Mouse (Mus musculus) limb, embryonic 11.5 days (tissue): Measurements from ENCODE around the gene Fam53b. TPM values are rescaled to one million over a fixed set of nuclear protein-coding genes. Genes with fewer than 3 reads are reported as not detected.

ENCODE experiments used
- ATAC-seq: fragments of 200-750 bp; cut with Nextera tagmentation; 2 replicates; pipeline ENCODE4 v1.8.0; 2017; ENCODE audit warnings: low read depth; ENCODE audit not compliant: insufficient number of reproducible peaks, low FRiP score, low TSS enrichment
- DNase-seq: peaks from one replicate; pipeline ENCODE4 v3.0.0-alpha.2; 2015; ENCODE audit warnings: low spot score
- H3K27ac ChIP-seq: fragments of 300-500 bp; sonication (generic); replicated peaks from 2 replicates; pipeline ENCODE4 v1.5.1; 2014; ENCODE audit warnings: low read depth, mild to moderate bottlenecking, low read length
- H3K27me3 ChIP-seq: fragments of 300-500 bp; sonication (generic); 2 replicates; pipeline ENCODE4 v1.6.1; 2014; ENCODE audit warnings: mild to moderate bottlenecking, low read length, mixed read lengths; ENCODE audit not compliant: control insufficient read depth, insufficient read depth
- H3K36me3 ChIP-seq: fragments of 300-500 bp; sonication (generic); 2 replicates; pipeline ENCODE4 v1.6.1; 2014; ENCODE audit warnings: mild to moderate bottlenecking, low read length, moderate library complexity, mixed read lengths; ENCODE audit not compliant: control insufficient read depth, insufficient read depth
- H3K4me1 ChIP-seq: fragments of 300-500 bp; sonication (generic); 2 replicates; pipeline ENCODE4 v1.6.1; 2014; ENCODE audit warnings: low read length, mixed read lengths; ENCODE audit not compliant: control insufficient read depth, insufficient read depth
- H3K4me2 ChIP-seq: fragments of 300-500 bp; sonication (generic); 2 replicates; pipeline ENCODE4 v1.6.1; 2014; ENCODE audit warnings: low read depth, mild to moderate bottlenecking, moderate library complexity; ENCODE audit not compliant: severe bottlenecking
- H3K4me3 ChIP-seq: fragments of 300-500 bp; sonication (generic); 2 replicates; pipeline ENCODE4 v1.5.1; 2014; ENCODE audit warnings: low read depth, low read length
- H3K9ac ChIP-seq: fragments of 300-500 bp; sonication (generic); 2 replicates; pipeline ENCODE4 v1.6.1; 2014; ENCODE audit warnings: mild to moderate bottlenecking, low read length
- H3K9me3 ChIP-seq: fragments of 300-500 bp; sonication (generic); 2 replicates; pipeline ENCODE4 v1.6.1; 2016; ENCODE audit warnings: low read length; ENCODE audit not compliant: control insufficient read depth
- WGBS: fragments of 180-500 bp; shearing (Covaris S2); extraction: QIAGEN DNeasy Blood & Tissue Kit; methylation state at CpG from one replicate; pipeline ENCODE4 v1.1.7; 2014; 5-methylcytosine and 5-hydroxymethylcytosine counted together
- polyA plus RNA-seq: library from polyadenylated mRNA; unstranded; fragments of >200 nt; fragmentation: Nextera tagmentation; extraction: Ambion mirVana; gene quantifications from 2 replicates; pipeline ENCODE4 v1.2.1, GENCODE M21; 2014

Fam53b gene
- polyA plus RNA-seq, 1 experiment from 2014 or later = 23.8 TPM

DNA sequence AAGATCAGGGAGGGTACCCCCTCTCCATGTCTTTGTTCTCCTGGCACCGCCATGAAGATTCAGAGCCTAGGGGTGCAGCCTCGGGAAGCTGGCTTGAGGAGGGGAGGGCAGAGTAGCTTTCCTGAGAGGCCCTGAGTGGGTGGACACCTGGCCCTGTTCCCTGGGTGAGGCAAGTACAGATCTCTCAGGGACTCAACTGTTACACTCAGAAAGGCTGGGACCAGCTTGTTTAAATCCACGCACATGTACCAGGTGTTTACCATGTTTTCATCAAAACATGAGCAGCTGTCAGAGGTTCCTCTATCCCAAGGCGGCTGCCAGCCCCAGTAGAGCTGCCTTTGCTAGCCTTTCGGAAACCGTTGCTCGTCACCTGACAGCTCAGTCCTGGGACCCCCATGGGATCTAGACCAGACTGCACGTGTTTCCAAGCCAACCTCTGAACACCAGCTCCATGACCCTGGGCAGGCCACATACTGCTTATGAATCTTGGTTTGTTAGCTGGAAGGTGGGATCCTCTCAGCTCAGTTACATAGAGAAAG lies 116.4 kb downstream of the Fam53b start:
- 82% methylated on average over 8 of the region's 8 CpGs for WGBS
- Histone ChIP-seq H3K27me3 (no peaks in the 10 kb centered on the region), H3K9ac (no peak overlapping the region), H3K27ac (no peak overlapping the region), H3K9me3 (no peaks in the 10 kb centered on the region), H3K4me1 (0 out of 2 replicates have a peak, but pooled peaks cover 5% of the 10 kb centered on the region), H3K4me3 (no peak overlapping the region), H3K4me2 (no peak overlapping the region), H3K36me3 (no peaks in the 10 kb centered on the region)
- ATAC-seq (no peak), DNase-seq (no peak)

DNA sequence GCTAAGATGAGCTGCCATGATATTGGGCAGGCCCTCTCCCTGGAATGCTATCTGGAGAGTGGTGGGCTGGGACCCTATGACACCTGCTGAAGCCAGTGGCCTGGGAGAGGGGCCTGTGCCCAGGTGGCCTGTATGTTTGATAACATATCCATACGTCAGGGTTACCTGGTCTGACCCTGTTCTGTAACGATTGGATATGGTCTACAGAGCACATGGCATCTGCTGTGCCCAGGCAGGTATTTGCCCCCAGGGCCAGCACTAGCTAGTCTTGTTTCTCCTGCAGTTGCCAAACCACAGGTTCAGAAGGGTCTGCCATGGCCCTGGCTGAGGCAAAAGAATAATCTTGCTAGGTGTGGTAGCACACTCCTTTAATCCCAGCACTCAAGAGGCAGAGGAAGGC lies 120.1 kb downstream of the Fam53b start:
- Histone ChIP-seq H3K27me3 (no peaks in the 10 kb centered on the region), H3K27ac (no peak overlapping the region), H3K4me3 (no peak overlapping the region), H3K9me3 (no peaks in the 10 kb centered on the region), H3K9ac (no peak overlapping the region), H3K4me1 (0 out of 2 replicates have a peak, but pooled peaks cover under 1% of the 10 kb centered on the region), H3K4me2 (no peak overlapping the region), H3K36me3 (no peaks in the 10 kb centered on the region)
- ATAC-seq (no peak), DNase-seq (no peak)
- WGBS = 89% methylated on average over 2 of the region's 2 CpGs

DNA sequence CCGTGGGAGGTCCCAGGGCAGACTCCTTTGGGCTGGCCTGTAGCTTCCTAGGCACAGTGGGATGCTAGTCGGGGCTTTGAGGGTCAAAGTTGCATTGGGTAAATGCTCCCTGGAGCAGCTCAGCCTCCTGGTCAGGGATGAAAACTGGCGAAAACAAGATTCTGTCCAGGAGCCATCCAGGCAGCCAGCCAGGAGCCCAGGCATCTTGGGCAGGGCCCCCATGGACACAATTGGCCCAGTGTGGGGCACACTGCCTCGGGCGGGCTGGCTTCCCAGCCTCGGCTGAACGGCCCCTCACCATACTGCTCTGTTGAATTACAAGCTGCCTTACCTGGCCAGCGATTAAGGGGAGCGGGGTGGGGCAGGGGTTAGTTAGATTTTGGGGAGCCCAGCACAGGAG lies 121.0 kb downstream of the Fam53b start:
- DNase-seq = no peak
- no peak overlapping the region for H3K4me2 ChIP-seq
- no peak overlapping the region for H3K27ac ChIP-seq
- H3K36me3 ChIP-seq = no peaks in the 10 kb centered on the region
- no peak for ATAC-seq
- H3K27me3 ChIP-seq = no peaks in the 10 kb centered on the region
- H3K9ac ChIP-seq = no peak overlapping the region
- H3K4me1 ChIP-seq = 0 out of 2 replicates have a peak, but pooled peaks cover 3% of the 10 kb centered on the region
- H3K9me3 ChIP-seq = no peaks in the 10 kb centered on the region
- WGBS = 80% methylated on average over 9 of the region's 9 CpGs
- no peak overlapping the region for H3K4me3 ChIP-seq

GRCm38 (mm10) chr7:132690716-132691472 lies 122.8 kb downstream of the Fam53b start:
- Histone ChIP-seq H3K4me1 (0 out of 2 replicates have a peak, but pooled peaks cover 3% of the 10 kb centered on the region), H3K27ac (no peak overlapping the region)
- 89% methylated on average over 14 of the region's 14 CpGs for WGBS

DNA sequence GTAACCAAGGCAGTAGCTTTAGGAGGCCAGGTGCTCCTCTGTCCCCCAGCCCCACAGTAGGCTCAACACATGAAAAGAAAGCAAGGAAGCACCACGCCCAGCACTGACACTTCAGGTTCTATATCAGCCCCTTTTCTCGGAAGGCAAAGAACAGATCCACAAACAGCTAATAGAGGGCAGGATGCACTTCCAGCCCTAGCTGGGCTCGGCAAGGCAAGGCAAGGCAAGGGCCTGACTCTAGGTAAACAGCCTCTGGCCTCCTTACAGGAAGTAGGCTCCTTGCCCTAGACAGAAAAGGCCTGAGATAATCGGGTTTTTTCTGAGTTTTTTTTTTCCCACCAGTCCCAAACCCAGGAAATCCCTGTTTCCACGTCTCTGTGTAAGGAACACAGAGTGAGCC lies 124.0 kb downstream of the Fam53b start:
- H3K4me3 ChIP-seq = no peak overlapping the region

More at GRCm38 (mm10) chr7:132690716-132691472, 122.8 kb downstream of the Fam53b start:
- no peak overlapping the region for H3K4me2 ChIP-seq
- H3K27me3 ChIP-seq = no peaks in the 10 kb centered on the region
- no peak overlapping the region for H3K4me3 ChIP-seq
- no peaks in the 10 kb centered on the region for H3K9me3 ChIP-seq
- H3K9ac ChIP-seq = no peak overlapping the region
- H3K36me3 ChIP-seq = no peaks in the 10 kb centered on the region
- ATAC-seq = no peak
- no peak for DNase-seq

DNA sequence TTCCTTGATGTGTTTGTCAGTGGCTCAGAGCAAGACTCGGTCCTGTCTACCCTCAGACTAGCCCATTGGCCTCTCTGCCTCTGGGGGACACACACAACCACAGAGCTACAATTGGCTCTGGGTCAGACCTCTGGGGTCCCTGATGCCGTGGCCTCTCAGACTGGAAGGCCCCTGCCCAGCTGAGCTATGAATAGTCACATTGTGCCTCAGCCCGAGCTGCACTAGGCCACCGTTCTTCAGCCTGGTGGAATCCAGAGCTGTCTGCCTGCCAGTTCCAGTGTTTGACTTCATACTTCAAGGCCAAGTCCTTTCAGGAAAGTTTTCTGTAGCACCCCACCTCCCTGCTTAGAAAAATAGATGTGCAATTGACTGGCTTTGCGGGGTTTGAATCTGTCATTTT lies 125.0 kb downstream of the Fam53b start:
- Histone ChIP-seq H3K27ac (peak overlapping the region; percentile 10; the same call in 1 of the 2 replicates), H3K4me1 (0 out of 2 replicates have a peak, but pooled peaks cover 3% of the 10 kb centered on the region), H3K36me3 (no peaks in the 10 kb centered on the region), H3K4me3 (no peak overlapping the region), H3K4me2 (no peak overlapping the region), H3K27me3 (no peaks in the 10 kb centered on the region), H3K9me3 (no peaks in the 10 kb centered on the region), H3K9ac (no peak overlapping the region)
- ATAC-seq (no peak), DNase-seq (peak; percentile 28)
- 67% methylated on average over 5 of the region's 5 CpGs for WGBS

More for the DNA sequence above, 124.0 kb downstream of the Fam53b start:
- Histone ChIP-seq H3K27ac (no peak overlapping the region), H3K9me3 (no peaks in the 10 kb centered on the region), H3K4me1 (0 out of 2 replicates have a peak, but pooled peaks cover 3% of the 10 kb centered on the region), H3K27me3 (no peaks in the 10 kb centered on the region), H3K9ac (no peak overlapping the region), H3K4me2 (no peak overlapping the region), H3K36me3 (no peaks in the 10 kb centered on the region)
- DNase-seq (no peak), ATAC-seq (no peak)
- WGBS = 81% methylated on average over 5 of the region's 5 CpGs

DNA sequence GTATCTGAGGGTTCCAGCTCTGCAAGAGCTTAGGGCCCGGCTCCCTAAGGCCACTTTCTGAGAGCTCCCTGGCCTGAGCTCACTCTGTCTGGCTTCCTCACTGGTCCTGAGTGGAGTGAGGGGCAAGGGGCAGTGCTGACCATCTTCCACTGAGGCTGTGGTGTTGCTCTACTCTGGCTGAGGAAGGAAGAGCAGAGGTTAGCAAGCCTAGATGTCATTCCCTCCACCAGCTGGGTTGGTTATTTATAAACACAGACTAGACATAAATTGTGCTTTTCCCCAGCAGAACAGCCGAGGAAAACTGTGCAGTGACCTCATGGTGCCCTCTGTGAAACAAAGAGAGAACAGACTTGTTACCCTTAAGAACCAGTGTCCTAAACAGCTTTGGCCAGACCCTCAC lies 125.8 kb downstream of the Fam53b start:
- DNase-seq (no peak), ATAC-seq (no peak)
- H3K4me2 ChIP-seq = no peak overlapping the region
- H3K27me3 ChIP-seq = no peaks in the 10 kb centered on the region
- 54% methylated on average over 2 of the region's 2 CpGs for WGBS
- no peak overlapping the region for H3K4me3 ChIP-seq
- no peak overlapping the region for H3K9ac ChIP-seq
- H3K27ac ChIP-seq = no peak overlapping the region
- H3K36me3 ChIP-seq = no peaks in the 10 kb centered on the region
- H3K9me3 ChIP-seq = no peaks in the 10 kb centered on the region
- H3K4me1 ChIP-seq = 0 out of 2 replicates have a peak, but pooled peaks cover 3% of the 10 kb centered on the region

DNA sequence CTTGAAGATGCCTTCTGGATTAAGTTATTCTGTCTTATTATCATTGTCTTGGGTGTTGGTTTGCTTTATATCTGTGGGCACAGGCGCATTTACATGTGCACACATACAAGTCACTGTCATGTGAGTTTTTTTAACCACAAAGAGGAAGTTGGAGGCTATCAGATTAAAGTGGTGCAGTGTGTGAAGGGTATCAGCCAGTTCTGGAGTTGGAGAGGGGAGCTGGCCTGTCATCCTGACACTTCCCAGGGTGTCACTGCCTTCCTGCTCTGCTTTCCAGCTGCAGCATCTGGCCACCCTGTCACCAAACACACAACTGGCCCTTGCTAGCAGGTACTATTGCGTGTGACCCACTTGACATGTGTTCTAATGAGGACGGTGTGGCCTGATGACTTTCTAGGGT lies 127.2 kb downstream of the Fam53b start:
- Histone ChIP-seq H3K27ac (no peak overlapping the region), H3K4me3 (no peak overlapping the region), H3K4me1 (0 out of 2 replicates have a peak, but pooled peaks cover 3% of the 10 kb centered on the region), H3K27me3 (no peaks in the 10 kb centered on the region), H3K9ac (no peak overlapping the region), H3K4me2 (no peak overlapping the region), H3K36me3 (no peaks in the 10 kb centered on the region), H3K9me3 (no peaks in the 10 kb centered on the region)
- WGBS = 91% methylated on average over 3 of the region's 3 CpGs
- ATAC-seq = no peak
- no peak for DNase-seq
